Mouse (Mus musculus) liver, embryonic 15.5 days (tissue): ENCODE measurements around the gene Hectd4. TPM values are rescaled to one million over a fixed set of nuclear protein-coding genes. Genes with fewer than 3 reads are reported as not detected.
A peak's percentile ranks its signal among the peaks of the same experiment; 100 is the strongest.

Experiments used
- ATAC-seq: fragments of 200-750 bp; cut with Nextera tagmentation; 2 replicates; pipeline ENCODE4 v1.8.0; 2017; ENCODE audit warnings: moderate number of reproducible peaks, mild to moderate bottlenecking, moderate library complexity; ENCODE audit not compliant: insufficient read depth
- H3K27ac ChIP-seq: fragments of 300-500 bp; sonication (generic); replicated peaks from 2 replicates; pipeline ENCODE4 v1.5.1; 2015; ENCODE audit warnings: mild to moderate bottlenecking, inconsistent platforms
- H3K27me3 ChIP-seq: fragments of 300-500 bp; sonication (generic); 2 replicates; pipeline ENCODE4 v1.6.1; 2015; ENCODE audit warnings: mild to moderate bottlenecking, inconsistent platforms
- H3K36me3 ChIP-seq: fragments of 300-500 bp; sonication (generic); replicated peaks from 2 replicates; pipeline ENCODE4 v1.6.1; 2015; ENCODE audit warnings: moderate library complexity, mild to moderate bottlenecking, inconsistent platforms
- H3K4me1 ChIP-seq: fragments of 300-500 bp; sonication (generic); replicated peaks from 2 replicates; pipeline ENCODE4 v1.6.1; 2015; ENCODE audit warnings: inconsistent platforms
- H3K4me2 ChIP-seq: fragments of 300-500 bp; sonication (generic); 2 replicates; pipeline ENCODE4 v1.6.1; 2015; ENCODE audit warnings: moderate library complexity, mild to moderate bottlenecking, inconsistent platforms
- H3K4me3 ChIP-seq: fragments of 300-500 bp; sonication (generic); replicated peaks from 2 replicates; pipeline ENCODE4 v1.5.1; 2015; ENCODE audit warnings: mild to moderate bottlenecking, inconsistent platforms
- H3K9ac ChIP-seq: fragments of 300-500 bp; sonication (generic); 2 replicates; pipeline ENCODE4 v1.6.1; 2015; ENCODE audit warnings: moderate library complexity, mild to moderate bottlenecking, inconsistent platforms
- H3K9me3 ChIP-seq: fragments of 300-500 bp; sonication (generic); replicated peaks from 2 replicates; pipeline ENCODE4 v1.6.1; 2016; ENCODE audit warnings: inconsistent platforms
- WGBS: fragments of 180-500 bp; shearing (Covaris S2); methylation state at CpG from one replicate; pipeline ENCODE4 v1.1.7; 2015; ENCODE audit warnings: mixed read lengths; ENCODE audit not compliant: insufficient replicate concordance; 5-methylcytosine and 5-hydroxymethylcytosine counted together
- polyA plus RNA-seq: library from polyadenylated mRNA; unstranded; fragments of >200 nt; fragmentation: Nextera tagmentation; extraction: Ambion mirVana; gene quantifications from 2 replicates; pipeline ENCODE4 v1.2.1, GENCODE M21; 2015

Gene Hectd4
- polyA plus RNA-seq, 1 experiment from 2014 or later, result 10.1 TPM

DNA sequence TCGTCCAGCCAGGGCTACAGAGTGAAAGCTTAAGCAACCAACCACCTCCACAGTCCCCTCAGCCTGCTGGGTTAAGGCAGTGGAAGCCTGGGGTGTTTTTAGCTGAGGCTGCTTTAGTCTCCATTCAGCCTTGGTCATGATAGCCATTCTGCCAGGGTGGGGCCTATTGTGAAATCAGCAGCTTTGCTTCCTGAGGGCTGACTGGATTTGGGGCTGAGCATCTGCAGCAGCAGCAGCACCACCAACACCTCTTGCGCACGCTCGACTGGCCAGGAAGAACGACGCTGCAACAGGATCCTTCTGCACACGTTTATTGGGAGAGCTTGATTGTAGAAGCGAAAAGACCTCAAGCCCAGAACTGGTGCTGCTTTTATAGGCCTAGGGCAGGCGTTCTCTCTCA, 63.0 kb downstream of the Hectd4 start:
- Histone ChIP-seq H3K4me2 (no peak overlapping the region), H3K9me3 (no peaks in the 10 kb centered on the region), H3K9ac (no peak overlapping the region), H3K27ac (no peak overlapping the region), H3K4me1 (peaks cover 5% of the 10 kb centered on the region; the same call in 1 of the 2 replicates), H3K36me3 (peaks cover 99% of the 10 kb centered on the region), H3K4me3 (no peak overlapping the region), H3K27me3 (no peaks in the 10 kb centered on the region)
- no peak for ATAC-seq
- WGBS, result 81% methylated on average over 9 of the region's 9 CpGs

DNA sequence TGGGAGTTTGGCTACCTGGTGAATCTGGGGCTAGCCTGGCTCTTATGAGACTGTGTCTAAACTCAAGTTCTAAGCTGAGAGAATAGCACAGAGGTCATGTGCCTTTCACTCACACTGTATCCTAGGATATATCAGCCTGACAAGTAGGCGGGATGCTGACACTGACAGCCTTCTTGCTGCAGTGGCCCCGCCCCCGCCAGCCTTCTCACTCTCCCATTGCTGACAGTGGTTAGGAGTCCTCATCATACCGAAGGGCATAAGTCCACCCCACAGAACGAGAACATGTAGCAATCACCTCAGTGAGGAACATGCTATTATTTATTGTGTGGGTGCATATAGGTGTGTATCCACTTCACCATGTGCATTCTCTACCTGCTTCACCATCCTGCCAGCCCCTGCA, 64.8 kb downstream of the Hectd4 start:
- Histone ChIP-seq H3K9ac (no peak overlapping the region), H3K27me3 (no peaks in the 10 kb centered on the region), H3K9me3 (no peaks in the 10 kb centered on the region), H3K36me3 (peaks cover 99% of the 10 kb centered on the region), H3K4me1 (peaks cover 5% of the 10 kb centered on the region; the same call in 1 of the 2 replicates), H3K27ac (no peak overlapping the region), H3K4me3 (no peak overlapping the region), H3K4me2 (no peak overlapping the region)
- no peak for ATAC-seq
- WGBS, result 88% methylated on average over 5 of the region's 5 CpGs

DNA sequence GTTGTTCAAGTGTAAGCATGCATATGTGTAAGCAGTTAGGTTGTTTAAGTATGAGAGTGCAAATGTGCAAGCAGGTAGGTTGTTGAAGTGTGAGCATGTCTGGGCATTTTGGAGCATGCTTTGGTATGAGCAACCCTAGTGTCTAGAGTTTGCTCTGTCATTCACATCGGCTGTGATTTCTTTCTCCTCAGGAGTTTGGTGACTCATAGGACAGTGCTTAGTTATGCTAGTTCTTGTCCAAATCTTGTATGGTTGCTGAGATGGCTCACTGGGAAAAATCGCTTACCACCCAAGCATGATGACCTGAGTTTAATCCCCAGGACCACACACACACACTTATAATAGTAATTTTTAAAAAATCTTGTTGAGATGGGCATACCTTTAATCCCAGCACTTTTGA, 67.2 kb downstream of the Hectd4 start:
- Histone ChIP-seq H3K4me2 (no peak overlapping the region), H3K9me3 (no peaks in the 10 kb centered on the region), H3K4me1 (peaks cover 16% of the 10 kb centered on the region), H3K9ac (no peak overlapping the region), H3K36me3 (peaks cover 99% of the 10 kb centered on the region), H3K27me3 (no peaks in the 10 kb centered on the region), H3K4me3 (no peak overlapping the region), H3K27ac (no peak overlapping the region)
- no peak for ATAC-seq
- WGBS, result 94% methylated on average over 2 of the region's 2 CpGs

DNA sequence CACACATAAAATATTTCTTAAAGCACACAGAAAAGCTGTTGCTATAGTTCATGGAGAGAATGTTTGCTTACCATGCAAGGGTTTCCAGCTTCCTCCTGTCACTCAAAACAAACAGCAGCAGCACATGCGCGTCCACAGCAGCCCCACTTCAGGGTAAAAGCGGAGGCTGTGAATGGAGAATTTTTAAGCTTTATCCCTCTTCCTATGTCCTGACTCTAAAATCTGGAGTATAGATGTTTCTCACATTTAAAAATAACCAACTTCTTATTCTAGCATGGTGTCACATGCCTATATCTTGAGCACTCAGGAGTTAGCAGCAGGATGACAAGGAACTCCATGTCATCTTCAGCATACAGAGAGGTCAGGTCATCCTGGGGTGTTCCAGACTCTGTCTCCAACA, 70.3 kb downstream of the Hectd4 start:
- Histone ChIP-seq H3K4me1 (peaks cover 15% of the 10 kb centered on the region), H3K27ac (no peak overlapping the region), H3K4me3 (no peak overlapping the region), H3K36me3 (peaks cover 99% of the 10 kb centered on the region), H3K4me2 (no peak overlapping the region), H3K27me3 (no peaks in the 10 kb centered on the region), H3K9me3 (no peaks in the 10 kb centered on the region), H3K9ac (no peak overlapping the region)
- WGBS, result 93% methylated on average over 3 of the region's 3 CpGs
- no peak for ATAC-seq

DNA sequence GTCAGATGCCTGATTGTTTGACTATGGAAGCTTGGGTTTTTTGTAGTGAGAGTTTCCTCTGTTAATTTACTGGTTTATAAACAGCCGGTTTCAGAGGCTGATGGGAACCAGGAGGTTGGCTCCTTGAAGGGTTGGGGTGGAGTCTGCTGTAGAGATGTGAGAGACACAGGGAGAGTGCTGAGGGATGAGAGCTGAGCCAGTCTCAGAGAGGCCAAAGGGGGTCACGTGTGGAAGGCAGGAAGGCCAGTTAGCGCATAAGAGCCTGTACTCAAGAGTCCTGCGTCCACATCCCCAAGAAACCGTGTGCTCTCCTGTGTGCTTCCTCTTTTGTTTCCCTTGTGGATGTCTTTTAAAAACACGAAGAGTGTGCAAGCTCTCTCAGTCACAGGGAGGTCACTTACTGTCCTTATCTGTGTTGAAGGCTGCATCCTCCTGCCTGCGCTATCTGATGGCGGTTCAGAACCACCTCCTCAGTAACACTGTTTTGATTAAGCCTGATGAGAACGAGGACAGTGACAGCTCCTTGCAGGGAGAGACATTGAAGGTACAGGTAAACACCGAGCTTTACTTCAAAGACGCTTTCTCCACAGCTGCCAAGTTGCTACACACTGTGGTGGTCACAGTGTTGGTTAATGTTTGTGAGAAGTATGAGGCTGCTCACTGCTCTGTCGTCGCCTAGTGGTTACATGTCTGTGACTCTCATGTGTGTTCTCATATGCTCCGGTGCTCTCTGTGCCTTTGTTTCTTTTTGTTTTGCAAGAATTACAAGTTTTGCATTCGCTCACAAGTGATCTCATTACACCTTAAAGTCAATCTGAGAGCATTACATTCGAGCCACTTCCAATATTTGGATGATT, 72.5 kb downstream of the Hectd4 start:
- no peak overlapping the region for H3K4me3 ChIP-seq
- ATAC-seq, result 0 out of 2 replicates have a peak, but pooled peaks have one; percentile 33
- H3K9me3 ChIP-seq, result no peaks in the 10 kb centered on the region
- H3K27ac ChIP-seq, result 0 out of 2 replicates have a peak overlapping the region, but pooled peaks have one; percentile 4
- H3K4me1 ChIP-seq, result peaks cover 15% of the 10 kb centered on the region
- no peaks in the 10 kb centered on the region for H3K27me3 ChIP-seq
- H3K9ac ChIP-seq, result no peak overlapping the region
- no peak overlapping the region for H3K4me2 ChIP-seq
- 49% methylated on average over 16 of the region's 16 CpGs for WGBS
- peaks cover 99% of the 10 kb centered on the region for H3K36me3 ChIP-seq

DNA sequence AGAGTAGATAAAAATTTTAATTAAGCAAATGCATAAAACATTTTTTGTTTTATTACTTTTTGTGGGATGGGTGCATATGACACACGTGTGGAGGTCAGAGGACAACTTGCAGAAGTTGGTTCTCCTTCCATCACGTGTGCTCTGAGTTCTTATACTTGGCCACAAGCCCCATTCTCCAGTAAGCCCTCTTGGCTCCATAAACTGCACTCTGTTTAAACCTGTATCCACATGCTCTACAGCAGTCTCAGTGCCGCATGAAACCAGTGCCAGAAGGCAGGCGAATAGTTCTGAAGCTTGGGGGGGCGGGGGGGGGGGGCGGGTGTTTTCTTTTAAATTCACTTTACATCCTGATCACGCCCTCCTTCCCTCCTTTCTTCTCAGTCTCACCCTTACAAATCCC, 85.0 kb downstream of the Hectd4 start:
- Histone ChIP-seq H3K4me1 (no peaks in the 10 kb centered on the region), H3K27me3 (no peaks in the 10 kb centered on the region), H3K36me3 (peaks cover 99% of the 10 kb centered on the region), H3K9ac (no peak overlapping the region), H3K4me3 (no peak overlapping the region), H3K4me2 (no peak overlapping the region), H3K27ac (no peak overlapping the region), H3K9me3 (no peaks in the 10 kb centered on the region)
- ATAC-seq, result no peak
- WGBS, result 89% methylated on average over 7 of the region's 7 CpGs

DNA sequence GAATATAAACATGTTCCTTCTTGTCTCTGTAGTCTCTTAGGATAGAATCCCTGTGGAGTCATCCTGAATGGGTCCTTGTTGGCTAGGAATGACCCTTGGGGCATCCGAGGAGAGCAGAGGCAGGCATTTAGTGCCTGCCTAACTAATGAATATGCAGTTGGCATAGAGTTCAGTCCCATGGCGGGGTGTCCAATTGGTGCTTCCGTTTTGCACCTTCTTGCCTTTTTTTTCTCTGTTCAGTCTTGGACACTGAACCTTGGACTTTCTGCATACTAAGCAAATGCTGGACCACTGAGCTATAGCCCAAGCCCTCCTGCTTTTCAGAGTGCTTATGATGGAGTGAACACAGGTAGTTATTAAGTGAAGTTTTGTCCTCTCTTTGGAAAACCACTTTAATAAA, 87.6 kb downstream of the Hectd4 start:
- no peak overlapping the region for H3K27ac ChIP-seq
- H3K4me2 ChIP-seq, result no peak overlapping the region
- no peak for ATAC-seq
- H3K9me3 ChIP-seq, result no peaks in the 10 kb centered on the region
- H3K4me3 ChIP-seq, result no peak overlapping the region
- peaks cover 100% of the 10 kb centered on the region for H3K36me3 ChIP-seq
- no peaks in the 10 kb centered on the region for H3K27me3 ChIP-seq
- H3K9ac ChIP-seq, result no peak overlapping the region
- no peaks in the 10 kb centered on the region for H3K4me1 ChIP-seq
- WGBS, result 82% methylated on average over 3 of the region's 3 CpGs

DNA sequence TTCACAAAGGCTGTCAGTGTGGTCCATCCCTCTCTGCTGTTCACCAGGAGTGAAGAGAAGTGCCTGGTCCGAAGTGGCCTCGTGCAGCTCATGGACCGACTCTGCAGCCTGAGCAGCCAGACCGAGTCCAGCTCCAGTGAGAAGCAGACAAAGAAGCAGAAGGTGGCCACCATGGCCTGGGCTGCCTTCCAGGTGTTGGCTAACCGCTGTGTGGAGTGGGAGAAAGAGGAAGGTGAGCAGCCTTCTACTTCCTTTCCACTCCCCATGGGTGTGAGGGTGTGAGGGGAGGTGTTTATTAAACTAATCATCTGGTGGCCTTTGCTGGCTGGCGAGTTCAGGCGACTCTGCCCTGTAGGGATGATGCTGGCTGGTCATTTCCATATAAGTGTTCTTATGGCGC, 91.6 kb downstream of the Hectd4 start:
- ATAC-seq, result no peak
- Histone ChIP-seq H3K36me3 (peaks cover 100% of the 10 kb centered on the region), H3K9me3 (no peaks in the 10 kb centered on the region), H3K4me1 (no peaks in the 10 kb centered on the region), H3K4me3 (no peak overlapping the region), H3K27ac (no peak overlapping the region), H3K27me3 (no peaks in the 10 kb centered on the region), H3K9ac (no peak overlapping the region), H3K4me2 (no peak overlapping the region)
- 92% methylated on average over 8 of the region's 8 CpGs for WGBS

DNA sequence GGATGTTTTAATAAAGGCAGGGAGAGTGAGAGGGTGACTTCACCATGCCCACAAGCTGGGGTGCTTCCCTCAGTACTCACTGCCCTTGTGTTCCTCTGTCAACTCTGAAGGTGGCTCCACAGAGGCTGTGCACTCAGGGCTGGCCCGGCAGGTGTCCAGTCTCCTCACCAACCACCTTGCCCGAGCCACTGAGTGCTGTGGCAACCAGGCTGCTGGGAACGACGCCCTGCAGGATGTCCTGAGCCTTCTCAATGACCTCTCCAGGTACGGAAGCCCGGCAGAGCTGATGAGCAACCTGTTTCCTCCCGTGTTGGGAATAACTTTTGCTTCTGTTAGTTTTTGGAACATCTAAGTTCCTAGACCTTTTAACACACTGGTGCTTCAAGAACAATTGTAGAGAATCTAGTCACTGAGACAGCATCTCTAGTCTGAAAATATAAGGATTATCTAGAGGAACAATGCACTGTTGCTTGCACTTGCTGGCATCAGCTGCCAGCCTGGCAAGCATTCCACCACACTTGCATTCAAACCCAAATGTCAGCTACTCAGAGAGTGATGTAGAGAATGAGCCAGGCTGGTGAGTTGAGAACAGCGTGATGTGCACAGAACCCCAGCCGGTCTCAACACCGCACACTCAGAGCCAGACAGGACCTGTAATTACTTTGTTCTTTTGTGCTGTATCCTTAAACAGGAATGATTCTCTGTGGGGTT, 93.9 kb downstream of the Hectd4 start:
- Histone ChIP-seq H3K4me2 (no peak overlapping the region), H3K36me3 (peaks cover 100% of the 10 kb centered on the region)
- WGBS, result 91% methylated on average over 10 of the region's 10 CpGs

DNA sequence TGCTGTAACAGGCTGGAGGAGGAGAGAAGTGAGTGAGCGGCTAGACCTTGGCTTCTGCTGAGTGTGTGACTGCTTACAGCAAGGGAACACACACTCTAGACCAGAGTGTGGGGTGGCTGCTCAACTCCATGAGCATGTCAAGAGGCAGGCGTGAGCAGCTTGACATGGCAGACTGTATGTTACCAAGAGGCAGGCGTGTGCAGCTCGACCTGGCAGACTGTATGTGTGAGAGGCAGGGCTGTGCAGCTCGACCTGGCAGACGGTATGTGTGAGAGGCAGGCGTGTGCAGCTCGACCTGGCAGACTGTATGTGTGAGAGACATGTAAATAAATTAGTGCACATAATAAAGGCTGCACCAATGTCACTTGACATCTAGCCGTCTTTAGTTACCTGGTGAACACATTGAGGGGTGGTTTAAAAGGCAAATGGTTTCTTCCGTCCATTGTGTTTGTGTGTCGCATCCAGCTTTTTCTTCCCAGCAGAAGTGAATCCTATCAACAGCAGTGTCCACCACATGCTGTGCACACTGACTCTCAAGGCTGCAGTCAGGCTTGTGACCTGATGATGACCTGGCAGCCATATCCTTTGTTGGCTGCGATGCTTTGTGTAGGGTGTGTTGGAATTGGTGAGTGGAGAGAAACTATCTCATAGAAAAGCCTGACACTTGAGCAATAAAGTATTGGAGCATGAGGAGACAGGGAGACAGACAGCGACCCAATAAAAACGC, 106.2 kb downstream of the Hectd4 start:
- ATAC-seq, result no peak
- Histone ChIP-seq H3K36me3 (peaks cover 96% of the 10 kb centered on the region), H3K4me2 (no peak overlapping the region), H3K4me3 (no peak overlapping the region), H3K9me3 (no peaks in the 10 kb centered on the region), H3K27ac (no peak overlapping the region), H3K9ac (no peak overlapping the region), H3K4me1 (no peaks in the 10 kb centered on the region), H3K27me3 (no peaks in the 10 kb centered on the region)
- WGBS, result 91% methylated on average over 14 of the region's 14 CpGs

More for the DNA sequence above, 93.9 kb downstream of the Hectd4 start:
- Histone ChIP-seq H3K4me1 (no peaks in the 10 kb centered on the region), H3K4me3 (no peak overlapping the region), H3K27ac (no peak overlapping the region), H3K9ac (no peak overlapping the region), H3K9me3 (no peaks in the 10 kb centered on the region), H3K27me3 (no peaks in the 10 kb centered on the region)
- ATAC-seq, result no peak
